Mouse (Mus musculus): Measurements from ENCODE around the gene Ptger1.

DNA sequence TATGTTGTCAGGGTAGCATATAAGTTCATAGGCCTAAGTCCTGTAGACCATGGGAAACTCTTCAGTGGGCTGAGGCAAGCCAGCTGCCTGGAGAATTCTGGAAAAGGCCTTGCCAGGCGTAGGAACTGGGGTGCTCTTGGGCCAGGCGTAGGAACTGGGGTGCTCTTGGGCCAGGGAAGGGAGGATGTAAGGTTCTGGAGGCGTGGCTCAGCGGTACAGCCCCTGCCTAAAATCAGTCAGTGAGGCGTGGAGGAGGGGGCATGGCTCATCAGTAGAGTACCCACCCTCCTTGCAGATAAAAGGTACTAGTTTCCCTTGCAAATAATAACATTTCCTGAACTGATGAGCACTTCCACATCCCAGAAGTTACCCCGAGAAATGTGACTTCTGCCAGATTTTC is 11.8 kb upstream of the Ptger1 start:
- TF ChIP-seq CTCF (conservative IDR thresholded peaks at IDR 0.05; ENCODE audit: low read length) (no peak), NANOG (IDR thresholded peaks at IDR 0.05; ENCODE audit: borderline replicate concordance, low read length) (no peak), POU5F1 (IDR thresholded peaks at IDR 0.05; ENCODE audit: borderline replicate concordance, low read length) (no peak)
